Mouse (Mus musculus) heart, postnatal 0 days (tissue): Measurements from ENCODE around the gene Ntrk3.

ENCODE experiments used
- CTCF ChIP-seq: IDR thresholded peaks from 2 replicates; pipeline ENCODE4 v1.5.1; 2016; ENCODE audit warnings: antibody characterized with exemption, control low read depth, low read depth
- EP300 ChIP-seq: IDR thresholded peaks from 2 replicates; pipeline ENCODE4 v1.6.1; 2016; ENCODE audit warnings: antibody characterized with exemption, low read depth

- TF ChIP-seq EP300, result no peak
- no peak for TF ChIP-seq CTCF
These were observed 153.3 kb downstream of the Ntrk3 start for GRCm38 (mm10) chr7:78584499-78584898.
